Mouse (Mus musculus): ENCODE results near the gene Hist1h2bg. TPM values are rescaled to one million over a fixed set of nuclear protein-coding genes. Genes with fewer than 3 reads are reported as not detected.
"Not testable (repeated sequence)": the region's sequence is repeated elsewhere in the genome, so short reads cannot be mapped to it uniquely, and the experiment has no call there.

The Hist1h2bg gene
- total RNA-seq, 2 experiments from 2014 or later: 105 to 116 TPM

DNA sequence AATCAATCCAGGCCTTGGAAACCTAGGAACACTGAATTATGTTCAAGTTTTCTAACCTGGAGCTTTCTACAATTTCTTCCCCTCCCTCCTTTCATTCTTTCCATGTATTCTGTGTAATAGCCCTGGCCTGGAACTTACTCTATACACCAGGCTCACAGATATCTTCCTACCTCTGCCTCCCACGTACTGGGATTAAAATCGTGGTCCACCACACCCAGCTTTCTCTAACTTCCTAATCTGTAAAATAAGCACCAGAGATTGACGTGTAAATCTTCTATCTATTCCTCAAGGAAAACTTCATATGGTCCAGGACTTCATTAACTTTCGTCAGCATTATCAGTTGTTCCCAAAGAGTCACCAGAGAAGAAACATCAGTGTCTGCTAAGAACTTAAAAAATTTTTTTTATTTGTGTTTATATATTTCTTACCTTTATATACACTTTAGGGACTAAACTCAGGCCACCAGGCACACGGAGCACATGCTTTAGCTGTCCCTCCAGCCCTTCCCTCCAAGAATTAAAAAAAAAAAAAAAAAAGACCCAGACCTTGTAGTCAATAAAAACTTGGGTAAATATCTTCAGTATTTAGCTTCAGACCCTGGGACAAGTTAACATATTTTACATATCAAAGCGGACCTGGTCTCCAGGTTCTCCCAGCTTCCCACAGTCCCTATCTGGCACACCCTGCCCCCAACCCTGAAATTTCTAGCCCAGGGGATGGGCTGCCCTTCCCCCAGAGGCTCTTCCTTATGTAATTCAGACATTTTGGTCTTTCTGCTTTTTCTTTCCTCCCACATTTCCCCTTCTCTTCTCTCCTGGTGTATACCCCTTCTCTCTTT, 11.2 kb downstream of the Hist1h2bg start:
- DNase-seq: no peak

DNA sequence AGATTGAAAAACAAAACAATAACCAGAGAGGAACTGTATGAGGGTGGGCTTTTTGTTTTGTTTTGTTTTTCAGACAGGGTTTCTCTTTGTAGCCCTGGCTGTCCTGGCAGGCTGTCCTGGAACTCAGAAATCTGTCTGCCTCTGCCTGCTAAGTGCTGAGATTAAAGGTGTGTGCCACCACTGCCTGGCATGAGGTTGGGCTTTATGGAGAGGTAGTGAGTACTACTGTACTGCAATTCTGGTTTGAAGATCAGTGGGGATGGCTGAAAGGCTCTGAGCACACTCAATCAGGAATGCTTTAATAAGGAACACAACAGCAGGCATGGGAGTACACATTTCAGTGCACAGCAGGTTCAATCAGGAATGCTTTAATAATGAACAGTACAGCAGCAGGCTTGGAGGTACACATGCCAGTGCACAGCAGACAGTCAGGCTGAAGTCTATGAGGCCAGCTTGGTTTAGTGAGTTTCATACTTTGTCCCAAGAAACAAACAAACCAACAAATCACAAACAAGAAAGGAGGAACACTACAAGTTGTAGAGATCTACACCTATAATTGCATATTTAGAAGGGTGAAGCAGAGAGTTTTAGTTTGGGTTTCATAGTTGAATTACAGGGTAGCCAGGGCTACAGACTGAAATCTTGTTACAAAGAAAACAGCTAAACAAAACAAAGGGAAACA, 12.3 kb downstream of the Hist1h2bg start:
- DNase-seq: no peak

DNA sequence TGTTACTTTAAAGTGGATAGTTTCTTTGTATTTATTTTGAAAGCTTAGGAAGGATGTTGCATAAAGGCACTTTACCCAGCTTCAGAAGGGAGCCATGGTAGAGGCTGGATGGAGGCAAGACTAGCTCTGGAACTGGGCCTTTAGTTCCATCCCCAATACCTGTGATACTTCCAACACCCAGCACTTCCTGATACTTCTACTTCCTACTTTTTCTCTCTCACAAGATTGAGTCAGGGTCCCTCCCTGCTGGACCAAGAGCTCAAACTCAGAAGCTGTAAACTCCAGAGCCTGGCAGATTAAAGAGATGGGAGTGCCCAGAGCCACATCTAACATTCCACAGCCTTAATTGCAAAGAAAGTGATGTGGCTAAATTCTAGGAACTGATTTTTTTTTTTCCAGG, 13.1 kb downstream of the Hist1h2bg start:
- DNase-seq: no peak

DNA sequence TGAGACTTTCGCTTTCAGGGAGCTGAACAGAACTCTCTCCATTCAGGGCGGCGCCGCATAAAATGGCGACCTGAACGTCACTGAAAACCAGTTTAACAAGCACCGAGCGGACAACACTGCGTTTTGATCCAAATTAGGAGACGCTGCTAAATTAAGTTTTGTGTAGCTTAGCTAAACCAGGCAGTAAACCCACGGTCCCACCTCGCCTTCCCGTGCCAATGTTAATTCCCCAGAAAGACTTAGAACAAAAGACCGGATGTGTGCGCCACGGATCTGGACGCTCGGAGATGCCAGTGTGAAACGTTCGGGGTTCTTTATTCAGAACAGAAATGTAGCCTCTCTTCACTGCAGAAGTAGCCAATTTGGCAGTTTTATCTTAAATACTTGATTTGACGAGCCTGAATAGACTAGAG, 13.8 kb downstream of the Hist1h2bg start:
- peak; percentile 79 to 80 for DNase-seq

DNA sequence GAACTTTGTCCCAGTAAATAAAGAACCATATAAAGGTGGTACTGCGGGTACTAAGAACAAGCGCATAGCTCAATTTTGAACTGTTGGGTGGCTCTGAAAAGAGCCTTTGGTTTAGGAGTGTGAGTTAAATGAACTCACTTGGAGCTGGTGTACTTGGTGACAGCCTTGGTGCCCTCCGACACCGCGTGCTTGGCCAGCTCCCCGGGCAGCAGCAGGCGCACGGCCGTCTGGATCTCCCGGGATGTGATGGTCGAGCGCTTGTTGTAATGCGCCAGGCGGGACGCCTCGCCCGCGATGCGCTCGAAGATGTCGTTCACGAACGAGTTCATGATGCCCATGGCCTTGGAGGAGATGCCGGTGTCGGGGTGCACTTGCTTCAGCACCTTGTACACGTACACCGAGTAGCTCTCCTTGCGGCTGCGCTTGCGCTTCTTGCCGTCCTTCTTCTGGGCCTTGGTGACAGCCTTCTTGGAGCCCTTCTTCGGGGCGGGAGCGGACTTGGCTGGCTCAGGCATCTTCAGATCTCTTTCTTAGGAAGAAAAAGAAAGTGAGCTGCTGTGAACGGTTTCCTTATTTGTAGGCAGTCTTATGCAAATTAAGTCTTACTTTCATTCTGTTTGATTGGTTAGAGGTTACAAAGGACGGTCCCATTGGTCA, 14.4 kb downstream of the Hist1h2bg start:
- peak; percentile 65 to 67 for DNase-seq

DNA sequence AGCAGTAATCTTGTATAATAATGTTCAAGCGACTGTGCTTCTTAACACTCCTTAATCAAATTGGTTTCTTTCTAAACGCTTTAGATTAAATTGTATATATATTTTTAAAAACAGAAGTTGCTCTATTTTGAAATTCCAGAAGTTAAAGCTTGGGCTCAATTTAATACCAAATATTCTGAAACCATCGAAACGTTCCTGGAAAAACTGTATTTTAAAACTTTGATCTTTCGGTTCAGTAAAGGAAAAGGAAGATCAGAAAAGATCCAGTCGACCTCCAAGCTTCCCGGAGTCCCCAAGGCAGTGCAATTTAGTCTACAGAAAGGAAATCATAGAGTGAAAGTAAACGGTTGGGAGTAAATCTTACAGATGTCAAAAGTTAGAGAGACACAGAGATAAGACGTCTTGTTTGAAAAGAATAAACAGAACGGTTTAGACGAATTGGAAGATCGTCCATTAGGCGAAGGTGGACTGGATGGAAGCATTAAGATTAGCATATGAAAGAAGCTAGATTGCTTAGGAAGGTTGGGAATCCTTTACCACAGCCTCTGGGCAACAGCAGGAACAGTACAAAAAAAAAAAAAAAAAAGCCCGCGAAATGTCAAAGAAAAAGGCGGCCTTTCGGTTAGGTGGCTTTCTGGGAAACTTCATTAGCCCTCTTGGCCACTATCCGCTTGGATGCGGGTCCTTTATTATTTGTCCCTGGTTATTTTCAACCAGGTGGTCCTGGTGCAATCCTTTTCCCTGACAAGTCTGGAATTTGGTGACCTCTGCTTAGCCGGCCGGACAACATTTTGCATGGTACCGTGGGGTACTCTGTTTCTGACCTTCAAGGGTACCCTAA, 15.1 kb downstream of the Hist1h2bg start:
- DNase-seq: no peak

DNA sequence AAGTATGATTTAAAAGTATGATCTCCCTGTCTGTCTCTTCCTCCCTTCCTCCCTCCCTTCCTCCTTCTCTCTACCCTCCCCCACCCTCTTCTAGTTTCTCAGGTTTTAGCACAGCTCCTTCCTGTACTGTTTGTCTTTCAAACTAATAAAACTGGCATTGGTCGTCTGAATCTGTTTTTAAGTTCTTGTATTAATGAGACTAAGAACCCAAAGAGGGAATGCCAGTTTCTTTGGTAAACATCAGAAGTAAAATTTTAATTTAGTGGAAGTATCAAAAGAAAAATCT, 15.7 kb downstream of the Hist1h2bg start:
- DNase-seq: no peak

DNA sequence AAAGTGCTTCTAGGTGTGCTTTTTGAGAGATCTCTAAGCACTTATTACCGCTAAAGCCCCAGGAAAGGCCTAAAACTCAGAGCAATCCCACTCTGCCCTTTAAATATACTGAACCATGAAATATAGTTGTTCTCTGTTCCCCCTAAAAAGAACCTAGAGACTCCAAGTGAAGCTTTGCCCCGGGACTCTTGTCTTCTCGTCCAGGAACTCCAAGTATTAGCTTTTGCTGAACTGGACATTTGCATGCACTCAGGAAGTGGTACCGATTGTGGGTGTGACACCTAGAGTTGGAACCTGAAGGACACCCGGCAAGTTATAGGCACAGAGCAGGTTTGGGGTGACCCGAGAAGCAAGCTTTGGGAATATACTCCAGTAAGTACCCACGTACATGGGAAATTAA, 20.0 kb downstream of the Hist1h2bg start:
- no peak for DNase-seq

DNA sequence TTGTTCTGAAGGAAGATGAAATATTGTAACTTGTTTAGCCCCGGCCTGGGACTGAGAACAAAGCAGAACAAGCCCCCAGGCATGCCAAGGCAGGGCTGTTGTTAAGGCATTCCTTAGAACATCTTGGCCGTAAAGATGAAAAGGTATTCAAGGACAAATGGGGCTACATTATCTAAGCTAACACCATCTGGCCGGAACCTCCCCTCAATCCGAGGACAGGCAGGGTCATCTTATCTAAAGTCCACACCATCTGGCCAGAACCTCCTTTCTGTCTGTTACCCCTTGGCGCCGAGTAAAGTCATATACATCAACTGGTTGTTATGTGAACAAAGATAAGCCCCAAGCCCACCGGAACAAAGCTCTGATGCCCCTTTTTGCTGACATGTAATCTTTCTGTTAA, 20.7 kb downstream of the Hist1h2bg start:
- not testable (repeated sequence) for DNase-seq

DNA sequence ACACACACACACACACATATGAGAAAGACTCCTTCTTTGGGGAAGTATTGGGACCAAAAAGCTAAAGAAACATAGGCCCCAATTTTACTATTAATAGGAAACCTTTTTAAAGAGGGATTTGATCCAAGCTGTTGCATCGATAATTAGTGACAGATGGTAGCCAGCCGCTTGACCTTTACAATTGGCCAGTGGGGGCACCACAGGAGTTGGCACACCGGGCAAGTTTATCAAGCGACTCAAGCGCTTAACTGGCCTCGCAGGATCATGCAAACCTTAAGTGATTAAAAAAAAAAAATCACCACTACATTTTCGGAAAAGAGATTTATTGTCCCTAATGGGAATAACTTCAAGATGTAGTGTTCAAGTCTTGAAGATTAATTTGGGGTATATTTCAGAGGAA, 21.4 kb downstream of the Hist1h2bg start:
- DNase-seq: no peak

DNA sequence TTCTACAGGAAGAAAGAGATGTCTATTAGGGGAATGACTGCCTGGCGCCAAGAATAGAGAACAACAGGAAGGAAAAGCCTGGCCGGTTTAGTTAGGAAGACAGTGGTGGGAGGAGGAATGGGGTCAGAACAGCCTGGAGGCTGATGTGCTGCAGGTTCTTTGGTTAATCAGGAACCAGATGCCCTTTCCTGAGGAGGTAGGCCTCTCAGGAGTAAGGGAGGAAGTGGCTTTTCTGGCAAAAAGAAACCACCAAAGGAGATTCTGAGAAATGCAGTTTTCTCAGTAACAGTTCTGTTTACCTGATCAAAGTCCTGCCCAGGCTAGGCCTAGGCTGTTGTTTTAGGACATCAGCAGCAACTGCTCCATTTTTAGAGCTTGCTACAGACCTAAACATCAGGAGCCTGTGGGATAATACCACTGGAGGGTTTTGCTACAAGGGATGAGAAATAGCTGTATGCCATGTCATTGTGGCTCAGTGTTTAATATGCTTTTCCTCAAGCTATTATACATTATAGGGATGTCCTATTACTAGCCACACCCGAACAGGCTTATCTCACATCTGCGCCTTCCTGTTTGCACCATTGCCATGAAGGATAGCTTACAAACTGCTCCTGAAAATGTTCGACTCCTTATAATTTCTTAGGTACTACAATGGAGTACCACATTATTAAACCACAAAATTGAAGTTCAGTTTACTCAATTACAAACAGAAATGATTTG, 22.0 kb downstream of the Hist1h2bg start:
- no peak for DNase-seq

DNA sequence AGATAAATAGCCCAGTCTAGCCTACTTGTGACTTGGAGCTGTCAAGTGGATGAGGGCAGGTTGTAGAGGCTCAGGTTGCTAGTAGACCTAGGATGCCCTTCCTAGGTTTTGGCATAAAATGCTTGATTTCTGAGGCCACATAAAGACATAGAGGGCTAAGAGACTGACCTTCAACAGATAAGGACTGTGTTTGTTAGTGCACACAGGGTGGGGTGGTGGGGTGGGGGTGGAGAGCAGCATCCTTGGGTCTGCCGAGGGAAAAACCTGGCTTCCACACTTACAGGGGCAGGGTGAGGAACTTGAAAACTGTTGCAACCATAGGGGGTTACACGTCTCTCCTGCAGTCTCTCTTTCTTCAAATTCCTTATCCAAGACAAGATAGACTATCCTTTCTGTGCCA, 24.0 kb downstream of the Hist1h2bg start:
- DNase-seq: no peak

DNA sequence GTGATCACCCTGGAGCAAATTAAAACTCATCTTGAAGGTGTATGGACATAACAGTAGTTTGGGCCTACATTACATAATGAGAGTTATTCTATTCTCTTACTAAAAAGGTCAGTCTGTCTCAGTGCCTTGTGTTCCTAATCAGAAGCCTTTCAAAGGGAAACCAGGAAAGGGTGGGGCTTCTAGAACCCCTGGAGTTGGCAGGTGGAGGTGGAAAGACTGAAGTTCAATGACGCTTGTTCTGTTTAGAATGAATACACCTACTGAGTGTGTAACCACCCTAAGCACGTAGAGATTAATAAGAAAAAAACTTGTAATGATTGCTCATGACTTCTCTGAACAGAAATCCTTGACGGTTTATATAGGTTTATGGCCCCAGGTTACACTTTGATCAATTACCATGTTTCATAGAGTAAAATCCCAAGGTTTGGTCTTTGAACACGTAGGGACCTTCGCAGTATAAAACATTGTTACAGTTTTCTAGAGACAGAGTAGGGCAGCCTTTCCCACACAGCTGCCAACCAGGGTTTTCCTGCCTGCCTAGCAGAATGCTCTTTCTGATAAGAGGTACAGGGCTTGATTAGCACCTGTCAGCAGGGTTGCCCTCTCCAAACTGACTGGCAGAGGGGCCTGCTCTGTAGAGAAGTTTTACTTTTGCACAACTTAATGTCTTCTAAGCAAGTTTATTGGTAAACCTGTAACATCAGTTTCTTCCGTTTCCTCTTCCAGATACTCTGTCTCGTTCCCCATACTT, 24.6 kb downstream of the Hist1h2bg start:
- DNase-seq: no peak

DNA sequence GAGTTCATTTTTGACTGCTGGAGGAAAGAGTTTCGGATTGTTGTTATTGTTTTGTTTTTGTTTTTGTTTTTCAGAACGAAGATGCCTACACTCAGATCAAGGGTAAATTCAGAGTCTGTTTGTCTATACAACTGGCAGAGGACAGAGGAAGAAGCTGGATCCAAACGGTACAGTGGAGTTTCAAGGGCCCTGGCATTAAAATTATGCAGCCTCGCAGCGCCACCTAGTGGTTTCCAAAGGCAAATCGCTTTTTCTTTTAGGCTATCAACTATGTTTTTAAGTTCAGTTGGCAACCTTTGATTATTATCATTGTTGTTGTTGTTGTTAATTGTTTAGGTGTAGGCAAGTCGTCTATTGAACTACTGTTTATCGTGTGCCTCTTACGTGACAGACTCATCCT, 26.8 kb downstream of the Hist1h2bg start:
- DNase-seq: peak; percentile 79 to 87

DNA sequence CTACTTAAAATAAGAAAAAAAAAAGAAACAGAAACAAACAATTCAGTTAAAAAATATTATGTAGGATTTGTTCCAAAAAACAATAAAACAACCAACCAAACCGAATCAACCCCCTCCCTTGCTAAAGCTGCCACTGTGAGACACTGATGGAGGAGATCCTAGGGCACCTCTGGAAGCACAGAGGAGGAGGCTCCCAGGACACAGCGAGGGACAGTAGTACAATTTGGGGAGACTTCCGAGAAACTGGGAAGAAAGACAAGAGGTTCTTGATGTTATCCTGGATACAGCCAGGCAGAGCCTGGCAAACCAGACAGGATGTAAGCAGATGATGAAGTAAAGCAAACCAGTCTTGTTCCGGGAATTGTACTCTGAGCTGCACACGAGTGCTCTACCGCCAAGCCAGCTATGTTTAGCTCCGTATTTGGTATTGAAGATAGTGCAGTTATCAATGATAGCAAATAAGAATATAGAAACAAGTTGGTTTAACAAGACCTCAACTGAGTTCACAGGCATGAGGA, 32.0 kb downstream of the Hist1h2bg start:
- no peak for DNase-seq

DNA sequence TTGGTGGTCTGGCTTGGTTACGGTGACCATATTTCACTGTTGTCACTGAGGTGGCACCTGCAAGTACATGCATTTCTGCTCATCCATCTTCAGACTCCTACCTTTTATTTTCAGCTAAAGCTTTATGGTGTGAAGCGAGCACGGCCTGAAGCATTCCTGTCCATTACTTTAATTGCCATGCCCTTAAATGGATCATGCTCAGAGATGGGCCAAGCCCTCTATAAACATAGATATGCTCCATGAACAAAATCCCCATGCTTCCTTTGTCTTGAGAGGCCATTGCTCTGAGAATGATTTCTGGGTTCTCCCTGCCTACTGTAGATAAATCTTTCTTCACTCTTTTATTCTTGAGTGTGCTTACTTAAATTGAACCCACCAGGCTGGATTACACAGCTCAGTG, 33.3 kb downstream of the Hist1h2bg start:
- DNase-seq: no peak

DNA sequence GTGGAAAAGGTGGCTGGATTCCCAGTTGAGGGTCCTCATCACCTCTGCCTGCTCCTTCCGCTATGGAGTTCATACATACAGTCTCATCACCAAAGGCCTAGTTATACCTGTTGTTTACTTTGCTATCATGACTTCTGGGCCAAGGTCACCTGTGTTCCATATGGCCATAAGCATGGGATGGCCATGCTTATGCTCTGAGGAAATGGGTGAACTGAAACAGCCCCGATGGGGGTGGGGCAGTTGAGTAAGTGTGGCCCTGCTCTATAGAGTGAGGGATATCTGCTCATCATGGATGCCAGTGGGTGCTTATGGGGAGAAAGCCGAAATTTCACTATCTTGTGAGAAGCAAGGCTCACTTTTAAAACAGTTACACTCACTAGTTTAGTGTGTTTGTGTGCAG, 33.9 kb downstream of the Hist1h2bg start:
- DNase-seq: no peak

DNA sequence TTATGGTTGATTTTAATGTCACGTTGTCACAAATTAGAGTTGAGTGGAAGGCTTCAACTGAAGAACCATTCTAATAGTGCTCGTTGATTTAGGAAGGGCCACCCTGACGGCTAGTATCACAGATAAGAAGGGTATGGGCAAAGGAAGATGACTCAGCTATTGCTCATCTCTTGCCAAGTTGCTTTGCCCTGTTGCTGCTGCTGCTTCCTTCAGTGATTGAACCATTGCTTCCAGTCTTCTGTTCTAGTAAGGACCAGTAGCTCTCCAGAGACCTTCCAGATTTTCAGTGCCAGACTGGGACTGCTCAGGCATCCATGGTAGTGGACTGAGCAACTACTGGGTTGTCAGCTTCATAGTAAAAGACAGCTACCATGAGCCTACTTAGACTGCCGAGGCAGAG, 38.0 kb downstream of the Hist1h2bg start:
- peak in 1 of 2 experiments; percentile 15 for DNase-seq

DNA sequence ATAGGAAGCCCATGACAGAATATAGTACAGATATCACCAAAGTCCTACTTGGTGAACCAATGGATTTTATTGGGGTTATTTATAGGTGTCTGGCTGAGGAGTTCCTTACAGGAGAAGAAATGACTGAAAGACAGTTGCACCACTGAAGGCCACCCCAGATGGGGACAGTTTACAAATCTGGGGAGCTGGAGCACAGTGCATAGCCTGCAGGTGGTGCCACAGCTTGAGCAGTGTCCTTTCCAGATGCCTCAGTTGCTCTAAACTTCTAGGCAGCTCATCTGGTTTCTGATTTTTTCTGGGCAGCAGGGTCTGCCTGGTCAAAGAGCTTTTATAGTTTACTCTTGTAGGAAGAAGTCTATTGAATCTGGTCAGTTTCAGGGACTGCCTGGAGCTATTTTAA, 38.6 kb downstream of the Hist1h2bg start:
- no peak for DNase-seq

DNA sequence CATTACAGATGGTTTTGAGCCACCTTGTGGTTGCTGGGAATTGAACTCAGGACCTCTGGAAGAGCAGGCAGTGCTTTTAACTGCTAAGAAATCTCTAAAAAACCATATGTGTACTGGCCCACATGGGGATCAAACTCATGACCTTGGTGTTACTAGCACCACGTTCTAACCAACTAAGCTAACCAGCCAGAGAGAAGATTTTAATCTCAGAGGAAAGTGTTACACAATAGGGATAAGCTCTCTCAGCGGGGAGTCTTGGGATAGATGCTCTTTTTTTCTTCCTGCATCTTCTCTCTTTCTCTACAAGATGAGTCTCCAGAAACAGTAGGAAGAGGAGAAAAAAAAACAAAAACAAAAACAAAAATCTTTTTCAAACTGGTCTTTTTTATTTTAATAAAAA, 39.2 kb downstream of the Hist1h2bg start:
- DNase-seq: no peak

DNA sequence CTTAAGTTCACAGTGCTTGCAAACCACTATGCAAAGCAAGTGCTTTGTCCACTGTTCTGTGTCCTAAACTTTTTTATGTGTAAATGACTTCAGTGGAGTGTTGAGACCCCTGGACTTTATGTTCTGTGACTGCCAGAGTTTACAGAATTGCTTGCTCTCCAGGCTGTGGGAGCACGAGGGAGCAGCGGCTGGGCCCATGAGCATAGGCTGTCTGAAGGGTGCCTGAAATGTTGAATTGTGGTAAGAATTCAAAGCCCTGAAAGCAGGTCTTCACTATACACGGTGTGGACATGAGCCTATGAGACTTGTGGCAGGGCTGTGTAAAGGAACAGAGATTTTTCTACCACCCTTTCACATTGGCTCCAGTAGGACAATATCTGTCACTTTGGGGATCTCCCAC, 40.4 kb downstream of the Hist1h2bg start:
- DNase-seq: no peak
